Mouse (Mus musculus) left cerebral cortex, adult 2 months (tissue): ENCODE measurements around the gene Hspd1. TPM values are rescaled to one million over a fixed set of nuclear protein-coding genes. Genes with fewer than 3 reads are reported as not detected.
"Not testable (repeated sequence)": the region's sequence is repeated elsewhere in the genome, so short reads cannot be mapped to it uniquely, and the experiment has no call there.

Source experiments
- DNase-seq, 2 experiments: peaks; one replicate each; pipeline ENCODE4 v3.0.0; 2021 to 2022; ENCODE audit warnings: low spot score in 2 of 2, mixed read lengths in 1 of 2; ENCODE audit errors: extremely low spot score in 1 of 2
- H3K27ac ChIP-seq: fragments of 200-600 bp; 2 replicates; pipeline ENCODE4 v1.8.1; 2022
- H3K4me3 ChIP-seq: fragments of 200-600 bp; 2 replicates; pipeline ENCODE4 v1.8.1; 2022
- CTCF ChIP-seq: fragments of 200-600 bp; IDR thresholded peaks from 2 replicates; pipeline ENCODE4 v1.8.1; 2022; ENCODE audit warnings: antibody characterized with exemption, mild to moderate bottlenecking, moderate library complexity
- intact Hi-C: fragments of 180-260 bp; cut with DNase I; formaldehyde crosslinking; loops from one replicate; pipeline ENCODE4 v1.15.1; 2025
- total RNA-seq, 2 experiments: library from RNA; stranded (reverse); gene quantifications; 2 replicates each; pipeline ENCODE4 v1.2.3; 2021

Gene Hspd1
- total RNA-seq, 2 experiments from 2014 or later: 151 to 170 TPM

GRCm38 (mm10) chr1:55085781-55086366 lies 2.2 kb downstream of the Hspd1 start:
- TF ChIP-seq CTCF: peak; percentile 6
- DNase-seq: no peak
- peak overlapping the region; percentile 63; the same call in 1 of the 2 replicates for H3K4me3 ChIP-seq
- no peak overlapping the region for H3K27ac ChIP-seq
- intact Hi-C loops: loop anchor here (2.0 to 10.0 kb wide), 3 partner anchors 33 to 299 kb away; partner anchors contain the start of genes Coq10b and Sf3b1

- intact Hi-C loops: loop anchor here (10.0 kb wide), 1 partner anchor 303 kb away; no protein-coding TSS in a partner anchor
- DNase-seq: no peak
- TF ChIP-seq CTCF: peak; percentile 44
These were observed 5.9 kb downstream of the Hspd1 start for GRCm38 (mm10) chr1:55082106-55082505.

GRCm38 (mm10) chr1:55079677-55080076 lies 8.4 kb downstream of the Hspd1 start:
- no peak overlapping the region for H3K27ac ChIP-seq
- H3K4me3 ChIP-seq: no peak overlapping the region
- no peak for DNase-seq
- TF ChIP-seq CTCF: no peak
- intact Hi-C loops: loop anchor here (10.0 kb wide), 1 partner anchor 305 kb away; no protein-coding TSS in a partner anchor

More at GRCm38 (mm10) chr1:55082106-55082505, 5.9 kb downstream of the Hspd1 start:
- no peak overlapping the region for H3K4me3 ChIP-seq
- no peak overlapping the region for H3K27ac ChIP-seq

- intact Hi-C loops: no loop called here
- Histone ChIP-seq H3K4me3 (no peak overlapping the region), H3K27ac (no peak overlapping the region)
- DNase-seq: no peak
- no peak for TF ChIP-seq CTCF
These were observed 11.1 kb downstream of the Hspd1 start for GRCm38 (mm10) chr1:55076849-55077516.

- TF ChIP-seq CTCF: no peak
- Histone ChIP-seq H3K27ac (no peak overlapping the region), H3K4me3 (no peak overlapping the region)
- intact Hi-C loops: no loop called here
- no peak for DNase-seq
These were observed 11.7 kb downstream of the Hspd1 start for GRCm38 (mm10) chr1:55076395-55076743.

- no peak for TF ChIP-seq CTCF
- intact Hi-C loops: no loop called here
These were observed 12.2 kb downstream of the Hspd1 start for GRCm38 (mm10) chr1:55075652-55076394.

GRCm38 (mm10) chr1:55074757-55075156 lies 13.3 kb downstream of the Hspd1 start:
- Histone ChIP-seq H3K27ac (no peak overlapping the region), H3K4me3 (no peak overlapping the region)
- intact Hi-C loops: no loop called here
- TF ChIP-seq CTCF: no peak
- DNase-seq: no peak

More at GRCm38 (mm10) chr1:55075652-55076394, 12.2 kb downstream of the Hspd1 start:
- Histone ChIP-seq H3K4me3 (no peak overlapping the region), H3K27ac (no peak overlapping the region)
- DNase-seq: no peak

GRCm38 (mm10) chr1:55072328-55072727 lies 15.7 kb downstream of the Hspd1 start:
- H3K4me3 ChIP-seq, H3K27ac ChIP-seq, intact Hi-C loops, DNase-seq: not testable (repeated sequence)

- no peak for TF ChIP-seq CTCF
- Histone ChIP-seq H3K4me3 (no peak overlapping the region), H3K27ac (no peak overlapping the region)
- intact Hi-C loops: no loop called here
- DNase-seq: no peak
These were observed 26.3 kb downstream of the Hspd1 start for GRCm38 (mm10) chr1:55061772-55062171.

- no peak for DNase-seq
- H3K4me3 ChIP-seq: no peak overlapping the region
- H3K27ac ChIP-seq: no peak overlapping the region
- intact Hi-C loops: no loop called here
- TF ChIP-seq CTCF: no peak
These were observed 26.9 kb downstream of the Hspd1 start for GRCm38 (mm10) chr1:55061099-55061498.

- not testable (repeated sequence) for DNase-seq
These were observed 29.7 kb downstream of the Hspd1 start for GRCm38 (mm10) chr1:55058383-55058782.

More at GRCm38 (mm10) chr1:55058383-55058782, 29.7 kb downstream of the Hspd1 start:
- intact Hi-C loops, H3K27ac ChIP-seq, H3K4me3 ChIP-seq: not testable (repeated sequence)
